Mouse (Mus musculus) CD4-positive, CD25-positive, alpha-beta regulatory T cell, adult 4 months (primary cell): ENCODE results near the gene Zfp853. TPM values are rescaled to one million over a fixed set of nuclear protein-coding genes. Genes with fewer than 3 reads are reported as not detected.

Experiments used
- ATAC-seq: one replicate; pipeline ENCODE4 v1.8.0; 2017
- polyA plus RNA-seq, 2 experiments: library from polyadenylated mRNA; unstranded; fragments of 100-300 nt; shearing (Covaris generic); gene quantifications; one replicate each; pipeline ENCODE4 v1.2.1; 2017

Zfp853 gene
- polyA plus RNA-seq, 2 experiments from 2014 or later, result not detected

DNA sequence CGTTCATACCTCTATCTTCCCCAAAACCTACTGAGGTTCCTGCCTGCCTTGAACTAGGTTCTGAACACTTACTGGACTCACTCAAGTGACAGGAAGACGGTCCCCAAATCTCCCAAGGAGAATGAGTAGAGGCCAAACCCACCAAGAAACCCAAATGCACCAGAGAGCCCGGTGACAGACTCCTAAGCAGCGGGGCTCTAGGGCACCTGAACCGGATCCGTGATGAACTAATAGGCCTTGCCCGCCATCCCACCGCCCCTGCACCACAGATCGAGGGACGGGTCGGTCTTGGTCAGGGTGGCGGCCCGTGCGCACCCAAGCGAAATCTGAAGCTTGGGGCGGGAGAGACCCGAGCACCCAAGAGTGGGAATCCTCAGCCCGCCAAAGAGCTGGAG lies 40.6 kb downstream of the Zfp853 start:
- ATAC-seq, result no peak

DNA sequence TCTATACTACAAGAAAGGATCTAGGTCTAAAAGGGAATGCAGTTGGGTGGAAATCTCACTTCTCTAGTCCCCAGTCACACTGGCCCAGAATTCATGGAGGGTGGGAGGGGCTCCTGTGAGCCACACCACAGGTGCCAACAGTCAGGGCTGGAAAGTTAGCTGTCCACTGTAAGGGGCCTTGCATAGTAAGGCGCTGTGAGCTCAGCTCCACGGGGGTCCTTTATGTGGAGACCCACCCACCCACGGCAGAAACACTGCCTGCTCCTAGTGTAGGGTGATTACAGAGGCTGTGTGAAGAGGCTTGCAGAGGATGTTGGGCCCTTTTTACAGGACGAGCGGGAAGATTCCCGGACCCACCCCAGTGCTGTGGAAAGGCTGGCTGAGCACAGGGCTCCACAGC lies 41.4 kb downstream of the Zfp853 start:
- ATAC-seq, result no peak

DNA sequence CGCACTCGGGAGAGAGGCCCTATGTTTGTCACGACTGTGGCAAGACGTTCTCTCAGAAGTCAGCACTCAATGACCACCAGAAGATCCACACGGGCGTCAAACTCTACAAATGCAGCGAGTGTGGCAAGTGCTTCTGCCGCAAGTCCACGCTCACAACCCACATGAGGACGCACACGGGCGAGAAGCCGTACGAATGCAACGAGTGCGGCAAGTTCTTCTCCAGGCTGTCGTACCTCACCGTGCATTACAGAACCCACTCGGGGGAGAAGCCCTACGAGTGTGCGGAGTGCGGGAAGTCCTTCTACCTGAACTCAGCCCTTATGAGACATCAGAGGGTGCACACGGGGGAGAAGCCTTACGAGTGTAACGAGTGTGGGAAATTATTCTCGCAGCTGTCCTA lies 48.5 kb downstream of the Zfp853 start:
- no peak for ATAC-seq

Other genes with a start within 250 kb of the Zfp853 start
- 10 to 100 TPM; 38.2 to 39.8 TPM for gene Rnf216, start 180.6 kb downstream of the Zfp853 start, polyA plus RNA-seq
- gene Olfr718-ps1, start 146.0 kb downstream of the Zfp853 start, polyA plus RNA-seq, result under 1 TPM in 1 of 2 experiments, not detected in 1; 0.11 TPM
- gene Rbak, start 112.8 kb downstream of the Zfp853 start, polyA plus RNA-seq, result 10 to 100 TPM in 1 of 2 experiments, 1 to 10 TPM in 1; 6.1 to 11.1 TPM
- gene Spdye4b, start 112.6 kb downstream of the Zfp853 start, polyA plus RNA-seq, result not detected
- not detected for gene Spdye4a, start 66.7 kb downstream of the Zfp853 start, polyA plus RNA-seq
- gene Zfp12, start 58.5 kb downstream of the Zfp853 start, polyA plus RNA-seq, result 1 to 10 TPM; 3.6 to 4.6 TPM
- gene Zfp316, start 23.6 kb downstream of the Zfp853 start, polyA plus RNA-seq, result under 1 TPM; 0.19 to 0.35 TPM
- gene E130309D02Rik, start 21.7 kb upstream of the Zfp853 start, polyA plus RNA-seq, result 1 to 10 TPM; 5.1 to 7.5 TPM
- 100 to 1,000 TPM in 1 of 2 experiments, 10 to 100 TPM in 1; 54.0 to 104 TPM for gene Zdhhc4, start 35.6 kb upstream of the Zfp853 start, polyA plus RNA-seq
- gene Grid2ip, start 63.7 kb upstream of the Zfp853 start, polyA plus RNA-seq, result not detected
- gene Kdelr2, start 110.2 kb upstream of the Zfp853 start, polyA plus RNA-seq, result 10 to 100 TPM; 74.8 to 77.4 TPM
- 10 to 100 TPM; 11.5 to 13.7 TPM for gene Daglb, start 171.0 kb upstream of the Zfp853 start, polyA plus RNA-seq
- 10 to 100 TPM; 51.5 to 66.6 TPM for gene Rac1, start 234.4 kb upstream of the Zfp853 start, polyA plus RNA-seq